Mouse (Mus musculus) left cerebral cortex, adult 9 months (tissue): ENCODE results near the gene Elavl2.

ENCODE experiments used
- DNase-seq, 2 experiments: peaks; one replicate each; pipeline ENCODE4 v3.0.0; 2022; ENCODE audit warnings: low spot score in 2 of 2

Gene Elavl2

DNA sequence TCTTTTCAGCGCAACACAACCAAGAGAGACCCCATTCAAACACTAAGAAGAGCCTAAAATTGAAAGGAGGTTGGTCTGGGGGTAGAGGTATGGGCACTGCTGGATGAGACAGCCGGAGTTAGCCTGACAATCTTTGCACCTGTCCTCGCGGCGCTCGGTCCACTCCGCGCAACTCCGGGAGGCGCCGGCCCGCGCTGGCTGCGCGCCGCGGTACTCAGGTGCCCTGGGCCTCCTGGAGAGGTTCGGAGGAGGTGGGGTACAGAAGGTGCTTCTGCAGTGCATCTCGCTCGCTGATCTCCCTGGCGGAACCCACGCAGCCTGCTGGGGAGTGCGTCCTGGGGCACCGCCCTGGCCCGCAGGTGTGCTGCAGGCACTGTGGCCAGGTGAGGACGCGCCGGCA, at the start of gene Elavl2:
TSS of gene Elavl2 (minus strand) at position 363 of the 400 bp plus-strand sequence.
- no peak for DNase-seq

DNA sequence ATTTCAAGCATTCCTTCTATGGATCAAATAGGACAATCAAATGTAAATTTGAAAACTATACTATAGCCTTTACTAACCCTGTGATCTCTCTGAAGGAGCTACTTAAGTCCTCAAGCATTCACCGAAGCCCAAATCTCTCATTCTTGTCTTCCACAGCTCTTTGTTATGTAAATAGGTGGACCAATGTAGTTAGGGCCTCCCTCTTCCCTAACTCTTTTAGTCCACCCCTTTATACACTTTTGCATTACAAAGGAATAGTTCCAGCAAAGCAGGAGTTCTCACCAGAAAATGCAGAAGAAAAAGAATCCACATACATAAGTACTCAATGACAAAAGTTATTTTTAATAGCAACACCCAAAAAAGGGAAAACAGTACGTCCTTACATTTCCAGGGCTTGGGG, 47.3 kb upstream of the Elavl2 start:
- DNase-seq = no peak

DNA sequence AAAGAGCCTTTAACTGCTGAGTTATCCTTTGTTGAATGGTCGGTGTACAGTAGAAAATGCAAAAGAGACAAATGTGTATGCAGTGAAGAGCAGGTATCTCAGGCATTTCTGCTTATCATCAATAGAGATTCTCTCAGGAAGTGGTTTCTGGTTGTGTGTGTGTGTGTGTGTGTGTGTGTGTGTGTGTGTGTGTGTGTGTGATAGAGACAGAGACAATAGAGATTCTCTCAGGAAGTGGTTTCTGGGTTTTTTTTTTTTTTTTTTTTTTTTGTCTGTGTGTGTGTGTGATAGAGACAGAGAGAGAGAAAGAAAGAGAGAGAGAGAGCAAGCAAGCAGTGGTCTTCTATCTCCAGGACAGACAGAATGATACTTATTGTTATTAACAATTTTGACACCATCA, 15.0 kb upstream of the Elavl2 start:
- no peak for DNase-seq

DNA sequence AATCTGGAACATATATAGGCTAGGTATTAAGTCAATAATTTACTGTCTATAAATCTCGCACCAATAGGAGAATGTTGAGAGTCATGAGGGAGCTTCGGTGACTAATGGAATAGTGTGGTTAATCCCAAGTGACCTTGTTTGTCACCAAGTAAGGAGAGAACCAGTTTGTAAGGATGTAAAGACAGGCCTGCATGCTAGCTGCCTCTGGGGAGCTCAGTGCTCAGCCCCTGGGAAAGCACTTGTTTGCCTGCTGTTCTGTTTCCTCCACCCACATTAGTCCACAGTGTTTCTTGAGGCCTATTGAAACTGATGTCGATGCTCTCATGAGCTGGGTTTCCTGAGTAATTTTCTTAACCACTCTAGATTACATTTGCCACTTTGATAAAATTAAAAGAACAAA, 4.5 kb upstream of the Elavl2 start:
- DNase-seq = no peak

DNA sequence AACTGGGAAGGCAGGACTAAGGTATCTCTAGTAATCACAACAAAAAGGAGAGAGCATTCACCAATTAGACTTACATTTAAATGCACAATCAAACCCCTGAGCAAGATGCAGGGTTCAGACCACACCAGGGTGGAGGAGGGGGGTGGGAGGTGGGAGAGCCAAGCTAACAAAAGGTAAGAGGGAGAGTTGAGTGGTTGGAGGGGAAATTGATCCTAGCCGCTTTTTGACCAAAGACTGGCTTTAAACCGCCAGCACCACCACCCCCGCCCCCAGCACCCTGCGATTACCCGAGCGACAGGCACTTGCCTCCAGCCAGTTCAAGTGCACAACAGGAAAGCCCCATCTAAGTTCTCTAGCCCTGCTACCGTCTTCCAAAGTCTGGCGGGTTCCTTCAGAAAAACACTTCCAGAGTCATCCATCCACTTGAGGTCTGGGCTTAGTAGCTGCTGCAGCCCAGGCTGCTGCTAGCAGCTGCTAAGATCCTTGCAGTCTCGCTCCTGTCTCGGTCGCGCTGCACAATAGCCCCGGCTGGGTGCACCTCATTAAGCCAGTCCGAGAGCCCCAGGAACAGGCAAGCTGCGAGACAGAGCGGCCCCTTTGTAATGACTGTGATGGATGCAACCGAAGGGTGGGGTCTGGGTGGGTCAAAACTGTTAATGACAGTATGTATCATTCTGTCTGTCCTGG, 932 bp downstream of the Elavl2 start:
- DNase-seq = no peak

DNA sequence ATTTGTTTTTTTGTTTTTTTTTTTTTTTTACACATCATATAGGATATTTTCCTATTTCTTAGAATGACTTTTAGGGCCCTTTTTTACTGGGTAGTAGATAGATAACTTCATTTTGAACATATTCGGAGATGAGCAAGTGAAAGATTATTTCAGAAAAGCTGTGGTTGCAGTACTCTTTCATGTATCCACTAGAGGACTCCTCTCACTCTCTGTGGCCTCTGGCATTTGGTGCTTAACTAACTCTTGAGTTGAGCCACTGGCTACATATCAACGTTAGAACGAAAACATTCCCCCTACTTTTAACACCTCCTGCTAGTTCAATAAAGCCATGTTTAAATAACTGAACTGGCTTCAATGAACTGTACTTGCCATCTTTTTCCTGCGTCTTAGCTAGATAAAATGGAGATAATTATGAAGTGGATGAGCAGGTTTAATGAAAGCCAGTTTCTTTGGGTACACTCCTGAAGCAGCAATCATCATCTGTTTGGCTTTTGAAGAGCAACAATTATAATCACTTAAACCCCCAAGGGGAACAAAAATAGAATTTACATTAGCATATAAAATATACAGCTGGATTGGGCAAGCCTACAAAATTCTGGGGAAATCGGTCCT, 8.5 kb downstream of the Elavl2 start:
- no peak for DNase-seq

DNA sequence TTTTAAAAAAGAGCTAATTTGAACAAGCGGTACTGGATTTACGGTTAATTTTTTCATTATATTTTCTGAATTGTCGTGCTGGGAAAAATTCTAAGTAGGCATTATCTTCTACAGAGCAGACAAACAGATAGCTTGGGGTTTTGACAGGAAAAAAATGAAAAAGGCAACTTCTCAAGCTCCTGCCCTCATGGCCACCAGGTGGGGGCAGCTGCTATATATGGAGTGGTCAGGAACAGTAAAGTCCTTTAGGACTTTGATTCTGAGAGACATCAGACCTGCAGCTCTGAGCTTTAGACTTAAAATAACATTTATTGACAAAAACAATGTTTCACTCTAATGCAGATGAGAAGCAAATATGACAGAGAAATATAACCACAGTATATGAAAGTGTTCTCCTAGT, 12.9 kb downstream of the Elavl2 start:
- DNase-seq = no peak

DNA sequence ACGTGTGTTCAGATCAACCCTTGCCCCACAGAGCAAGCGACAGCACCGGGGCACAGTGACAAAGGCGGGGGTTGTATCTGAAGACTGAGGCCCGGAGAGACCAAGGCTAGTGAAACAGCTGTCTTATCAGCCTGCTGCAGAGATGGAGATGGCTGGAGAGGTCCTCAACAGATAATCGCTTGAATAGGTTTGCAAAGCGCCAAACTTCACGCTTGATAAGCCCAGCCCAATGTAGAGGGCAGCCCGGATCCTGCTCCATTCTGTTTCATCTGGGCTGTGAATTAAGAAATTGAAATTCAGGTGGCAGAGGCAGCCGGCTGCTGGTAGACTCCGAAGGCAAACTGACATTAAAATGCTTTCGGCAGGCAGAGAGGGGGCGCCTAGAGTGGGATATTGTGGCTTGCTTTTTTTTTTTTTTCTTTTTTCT, 19.4 kb downstream of the Elavl2 start:
- no peak for DNase-seq

DNA sequence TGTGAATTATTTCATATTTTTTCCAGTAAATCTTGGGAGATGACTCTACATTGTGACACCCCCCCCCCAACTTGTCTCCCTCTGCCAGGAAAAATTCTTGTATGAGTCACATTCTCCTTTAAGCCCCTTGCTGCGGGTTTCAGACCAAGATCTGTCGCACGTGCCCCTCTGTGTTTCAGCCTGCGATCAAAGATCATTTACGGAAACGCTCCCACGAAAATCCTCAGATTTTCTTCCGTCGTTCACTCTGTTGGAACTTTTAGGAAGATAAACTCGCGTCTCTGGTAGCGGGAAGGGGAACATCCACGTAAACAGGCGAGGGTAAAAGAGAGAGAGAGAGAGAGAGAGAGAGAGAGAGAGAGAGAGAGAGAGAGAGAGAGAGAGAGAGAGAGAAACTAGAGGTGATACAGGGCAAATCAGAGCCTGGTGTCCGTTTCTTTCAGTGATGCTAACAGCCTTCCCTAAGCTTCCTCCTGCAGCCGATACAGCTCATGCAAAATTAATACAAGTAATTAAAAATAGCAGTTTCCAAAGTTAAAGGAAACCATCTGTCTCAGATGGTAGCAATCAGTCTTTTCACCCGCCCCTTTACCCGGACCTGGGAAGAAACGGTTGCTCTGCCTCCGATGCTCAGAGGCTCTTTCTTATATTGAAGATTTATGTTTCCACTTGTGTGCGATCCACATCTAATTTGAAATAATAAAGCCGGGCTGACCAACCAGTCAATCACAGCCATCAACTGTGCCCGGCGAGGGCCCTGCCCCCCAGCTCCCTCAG, 20.1 kb downstream of the Elavl2 start:
- DNase-seq = no peak

DNA sequence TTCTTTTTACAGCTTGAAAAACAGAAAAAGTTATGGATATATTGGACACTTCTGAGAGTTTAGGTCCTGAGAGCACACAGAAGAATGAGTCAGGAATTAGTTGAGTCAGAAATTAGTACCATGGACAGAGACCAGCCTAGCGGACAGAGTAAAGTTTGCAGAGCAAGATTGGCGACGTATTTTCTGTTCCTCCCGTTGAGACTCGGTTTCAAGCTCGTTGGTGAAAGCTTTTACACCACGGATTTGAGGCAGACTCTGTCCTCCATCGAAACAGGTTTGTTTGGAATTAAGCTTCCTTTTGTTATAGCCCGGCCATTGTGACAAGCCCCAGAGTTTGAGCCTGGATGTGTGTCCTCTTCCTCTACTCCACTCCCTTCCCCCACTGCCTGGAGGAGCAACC, 21.0 kb downstream of the Elavl2 start:
- no peak for DNase-seq

DNA sequence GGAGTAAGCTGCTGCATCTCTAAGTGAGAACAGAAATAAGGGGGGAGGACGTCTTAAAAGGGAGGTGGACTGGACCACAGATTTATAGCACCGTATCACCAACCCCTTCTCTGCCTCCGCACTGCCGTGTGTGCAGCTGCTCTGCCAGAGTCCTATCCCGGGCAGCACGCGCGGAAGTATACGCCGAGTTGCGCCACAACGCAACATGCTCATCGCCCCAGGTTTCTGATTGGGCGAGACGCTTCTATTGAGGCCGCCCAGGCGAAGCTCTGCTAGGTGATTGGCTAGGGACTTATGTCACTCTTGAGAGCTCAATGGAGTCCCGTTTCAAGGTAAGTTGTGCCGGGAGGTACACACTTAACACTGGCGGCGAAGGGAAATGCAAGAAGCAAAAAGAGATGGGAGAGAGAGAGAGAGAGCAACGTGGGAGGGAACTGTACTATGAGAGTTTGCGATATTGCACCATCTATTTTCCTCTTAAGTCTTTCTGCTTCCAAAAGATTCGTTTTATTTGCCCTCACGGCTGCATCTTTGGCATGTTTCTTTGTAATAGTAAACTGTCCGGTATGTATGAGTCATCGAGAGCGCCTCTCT, 24.2 kb downstream of the Elavl2 start:
- peak; percentile 95 to 98 for DNase-seq

DNA sequence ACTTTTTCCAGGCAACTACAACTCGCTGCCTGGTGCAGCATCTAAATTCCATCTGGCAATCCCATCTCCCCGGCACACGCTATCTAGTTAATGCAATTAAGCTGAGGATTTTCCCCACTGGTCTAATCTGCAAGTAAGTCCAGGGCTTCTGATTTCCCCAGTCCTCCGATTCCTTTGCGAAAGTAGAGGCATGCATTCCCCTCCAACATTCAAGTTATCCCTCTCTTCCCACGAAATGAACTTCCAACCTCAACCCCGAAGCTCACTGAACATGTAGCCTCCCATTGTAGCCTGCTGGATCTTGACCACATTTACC, 25.3 kb downstream of the Elavl2 start:
- no peak for DNase-seq

DNA sequence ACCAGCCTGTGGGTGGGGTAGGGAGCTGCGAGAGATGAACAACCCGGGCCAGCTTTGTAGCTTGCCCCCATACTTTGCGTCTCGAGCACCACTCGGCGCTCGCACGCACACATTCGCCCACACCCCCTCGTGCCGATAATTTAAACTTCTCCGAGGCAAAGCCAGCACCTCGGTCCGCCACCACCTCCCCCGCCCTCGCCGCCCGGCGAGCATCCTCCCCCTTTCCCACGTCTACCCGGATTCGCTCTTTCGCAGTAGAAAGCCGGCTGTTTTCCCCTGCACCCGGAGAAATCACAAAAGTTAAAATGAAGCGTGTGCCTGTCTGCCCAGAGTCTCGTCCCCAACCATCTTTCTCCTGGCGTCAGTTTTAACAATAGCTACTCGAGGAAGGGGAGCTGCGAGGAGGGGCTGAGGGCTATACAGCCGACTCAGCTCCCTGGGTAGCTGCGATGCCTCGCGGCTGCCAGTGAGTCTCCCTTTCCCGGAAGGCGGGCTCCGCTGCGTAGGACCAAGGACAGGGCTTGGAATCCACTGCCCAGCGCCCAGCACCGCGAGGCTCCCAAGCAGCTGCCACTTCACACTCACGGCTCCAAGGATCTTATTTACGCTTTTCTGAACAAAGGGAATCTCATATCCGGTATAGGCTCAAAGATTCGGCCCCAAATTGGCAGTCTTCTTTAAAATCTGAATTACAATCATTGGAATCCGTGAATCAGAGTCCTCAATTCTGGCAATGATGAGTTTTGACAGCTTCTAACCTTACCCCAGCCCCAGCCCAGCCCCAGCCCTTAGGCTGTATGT, 25.8 kb downstream of the Elavl2 start:
- DNase-seq = peak in 1 of 2 experiments; percentile 33

DNA sequence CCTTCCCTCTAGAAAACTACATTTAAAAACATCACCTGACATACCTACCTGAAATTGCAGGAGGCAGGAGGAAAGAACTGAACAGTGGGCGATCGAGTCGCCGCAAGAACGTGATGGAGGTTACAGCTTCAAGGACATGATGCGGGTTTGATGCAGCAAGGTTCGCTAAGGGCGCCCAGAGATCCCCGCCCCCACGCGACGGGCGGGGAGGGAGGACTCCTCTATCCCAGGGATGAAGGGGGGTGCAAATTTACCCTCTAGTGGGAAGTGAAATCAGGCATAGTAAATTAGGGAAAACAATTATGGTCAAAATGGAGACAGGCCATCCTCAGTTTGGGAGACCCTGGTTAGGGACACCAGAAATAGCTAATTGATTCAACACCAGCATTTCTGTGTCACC, 27.7 kb downstream of the Elavl2 start:
- DNase-seq = no peak

DNA sequence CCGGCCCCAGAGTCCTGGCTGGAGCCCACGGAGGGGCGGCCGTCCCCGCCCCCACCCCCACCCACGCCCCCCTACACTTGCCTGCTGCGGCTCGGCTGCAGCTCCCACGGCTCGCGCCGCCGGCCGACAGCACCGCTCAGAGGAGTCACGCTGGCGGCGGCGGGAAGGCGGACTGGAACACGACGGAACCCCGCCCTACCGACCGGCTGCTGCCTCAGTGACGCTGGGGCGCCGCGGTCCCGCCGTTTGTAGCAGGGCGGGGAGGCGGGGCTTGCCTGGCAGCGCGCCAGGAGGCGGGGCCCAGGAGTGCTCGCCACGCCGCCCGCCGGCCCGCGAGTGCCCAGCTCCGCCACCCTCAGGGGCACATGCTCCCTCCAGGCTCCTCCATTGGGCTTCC, 28.8 kb downstream of the Elavl2 start:
- DNase-seq = peak in 1 of 2 experiments; percentile 74

DNA sequence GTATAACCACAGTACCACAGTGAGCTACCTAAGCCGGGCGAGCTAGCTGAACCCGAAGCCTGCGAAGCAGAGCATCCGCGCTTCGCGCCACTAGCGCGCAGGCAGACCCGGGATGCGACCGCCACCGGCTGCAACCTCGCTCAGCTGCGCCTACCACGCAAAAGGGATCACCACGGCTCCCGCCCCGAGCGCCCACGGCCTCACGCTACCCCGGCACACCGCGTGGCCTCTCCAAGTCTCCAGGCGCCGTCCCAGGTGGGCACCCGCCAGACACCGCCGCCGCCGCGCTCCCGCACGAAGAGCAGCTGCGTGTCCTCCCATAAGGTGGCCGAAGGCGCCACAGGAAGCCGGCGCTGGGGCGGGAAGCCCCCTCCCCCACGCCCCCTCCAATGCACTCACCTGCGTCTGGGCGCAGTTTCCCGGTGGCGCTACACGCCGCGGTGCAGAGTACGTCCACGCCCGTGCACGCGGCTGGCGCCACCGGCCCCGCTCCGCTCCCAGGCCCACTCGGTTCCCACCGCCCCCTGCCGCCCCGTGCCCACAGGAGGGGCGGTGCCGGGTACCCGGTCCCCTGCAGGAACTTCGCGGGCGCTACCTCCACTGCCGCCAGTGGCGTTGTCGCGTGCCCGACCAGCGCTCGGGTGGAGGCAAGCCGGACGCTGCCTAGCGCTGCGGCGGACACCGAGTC, 29.3 kb downstream of the Elavl2 start:
- DNase-seq = peak in 1 of 2 experiments; percentile 47

DNA sequence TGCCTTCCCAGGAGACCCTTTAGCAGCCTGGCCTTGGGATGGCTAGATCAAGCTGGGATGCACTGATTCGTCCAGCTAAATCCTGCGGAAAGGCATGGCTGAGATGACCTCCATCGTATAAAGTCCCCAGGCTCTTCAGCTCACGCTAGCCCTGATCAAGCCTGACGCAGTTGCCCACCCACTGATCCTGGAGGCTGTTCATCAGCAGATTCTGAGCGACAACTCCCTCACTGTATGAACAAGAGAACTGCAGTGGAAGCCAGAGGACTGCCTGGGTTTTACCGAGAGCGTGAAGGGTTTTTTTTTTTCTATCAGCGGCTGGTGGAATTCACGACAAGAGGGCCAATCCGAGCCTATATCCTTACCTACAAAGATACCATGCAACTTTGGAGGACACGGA, 35.3 kb downstream of the Elavl2 start:
- DNase-seq = no peak

DNA sequence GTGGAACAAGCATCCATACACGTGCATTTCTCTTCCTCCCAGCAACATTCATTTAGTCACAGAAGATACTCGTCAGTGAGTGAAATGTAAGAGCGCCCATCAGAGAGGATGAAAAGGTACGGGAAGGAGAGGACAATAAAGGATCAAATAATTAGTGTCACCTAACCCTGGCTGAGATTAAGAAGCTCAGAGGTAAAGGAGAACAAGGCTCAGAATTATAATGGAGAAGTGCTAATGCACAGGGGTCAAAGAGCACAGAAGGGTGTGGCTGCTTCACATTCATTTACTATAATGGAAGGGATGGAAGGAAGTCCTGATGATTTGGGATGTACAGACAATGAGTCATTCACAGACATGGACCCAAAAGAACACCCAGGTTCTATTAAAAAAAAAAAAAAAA, 36.6 kb downstream of the Elavl2 start:
- no peak for DNase-seq

DNA sequence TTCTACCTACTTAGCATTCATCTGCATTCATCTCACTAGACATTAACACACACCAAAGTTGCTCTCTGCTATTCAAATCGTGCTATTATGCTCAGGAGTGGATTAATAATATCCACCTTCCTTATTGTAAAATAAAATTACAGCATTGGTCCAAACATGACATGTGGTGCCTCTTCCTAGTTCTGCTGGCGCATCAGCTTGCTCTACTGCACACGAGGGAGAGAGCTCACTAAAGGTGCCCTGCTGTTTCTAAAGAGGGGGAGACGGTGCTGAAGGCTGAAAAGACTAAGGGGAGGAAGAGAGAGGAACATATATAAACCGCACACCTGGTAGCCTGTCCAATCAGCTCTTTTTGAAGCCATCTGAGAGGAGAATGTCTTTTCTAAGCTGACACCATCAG, 38.1 kb downstream of the Elavl2 start:
- no peak for DNase-seq

DNA sequence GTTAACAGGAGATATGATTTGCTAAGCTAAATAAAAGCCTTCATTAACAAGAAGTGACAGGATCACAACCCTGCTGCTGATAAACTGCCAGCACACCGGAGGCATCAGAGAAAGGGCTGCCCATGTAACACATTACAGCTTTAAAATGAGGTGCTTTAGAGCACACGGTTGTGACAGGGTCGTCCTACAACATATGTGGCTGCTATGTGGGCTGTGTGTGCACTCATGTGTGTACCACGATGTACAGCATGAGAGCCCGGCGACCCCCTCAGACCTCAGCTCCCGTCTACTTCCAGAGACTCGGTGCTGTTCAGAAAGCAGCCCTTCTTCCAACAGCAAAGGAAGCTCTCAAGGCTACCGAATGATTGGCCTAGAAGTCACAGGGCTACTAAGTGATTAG, 47.4 kb downstream of the Elavl2 start:
- DNase-seq = no peak

DNA sequence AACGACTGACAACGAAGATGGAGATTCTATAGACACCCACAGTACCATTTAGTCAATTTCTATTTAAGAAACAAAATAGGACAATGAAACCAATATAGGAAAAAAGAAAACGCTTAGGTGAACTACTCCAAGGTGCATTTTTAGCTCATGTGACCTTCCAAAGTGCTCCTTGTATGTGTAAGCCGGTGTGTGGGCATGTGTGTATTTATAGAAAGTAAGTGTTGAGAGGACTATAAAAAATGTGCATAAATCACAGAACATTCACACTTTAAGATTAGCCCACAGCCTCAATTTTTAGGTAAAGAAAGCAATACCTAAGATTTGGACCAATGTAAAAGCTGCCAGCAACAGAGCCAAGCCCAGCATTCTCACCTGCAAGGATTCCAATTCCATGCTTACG, 51.0 kb downstream of the Elavl2 start:
- no peak for DNase-seq
